Mouse (Mus musculus) lung, embryonic 14.5 days (tissue): ENCODE results near the gene Olfr871. TPM values are rescaled to one million over a fixed set of nuclear protein-coding genes. Genes with fewer than 3 reads are reported as not detected.

Experiments used
- ATAC-seq: fragments of 200-750 bp; cut with Nextera tagmentation; 2 replicates; pipeline ENCODE4 v1.8.0; 2017; ENCODE audit warnings: mild to moderate bottlenecking, moderate TSS enrichment, moderate library complexity; ENCODE audit not compliant: insufficient read depth
- DNase-seq: peaks from one replicate; pipeline ENCODE4 v3.0.0-alpha.2; 2015
- H3K27ac ChIP-seq: fragments of 300-500 bp; sonication (generic); 2 replicates; pipeline ENCODE4 v1.5.1; 2014; ENCODE audit warnings: low read depth, mild to moderate bottlenecking, moderate library complexity
- H3K27me3 ChIP-seq: fragments of 300-500 bp; sonication (generic); 2 replicates; pipeline ENCODE4 v1.6.1; 2014; ENCODE audit warnings: low read length, control low read depth; ENCODE audit not compliant: insufficient read depth
- H3K36me3 ChIP-seq: fragments of 300-500 bp; sonication (generic); 2 replicates; pipeline ENCODE4 v1.6.1; 2014; ENCODE audit warnings: control low read depth; ENCODE audit not compliant: insufficient read depth
- H3K4me1 ChIP-seq: fragments of 300-500 bp; sonication (generic); 2 replicates; pipeline ENCODE4 v1.6.1; 2014; ENCODE audit warnings: antibody characterized with exemption, control low read depth; ENCODE audit not compliant: insufficient read depth
- H3K4me2 ChIP-seq: fragments of 300-500 bp; sonication (generic); 2 replicates; pipeline ENCODE4 v1.6.1; 2014; ENCODE audit warnings: mild to moderate bottlenecking
- H3K4me3 ChIP-seq: fragments of 300-500 bp; sonication (generic); 2 replicates; pipeline ENCODE4 v1.5.1; 2014; ENCODE audit warnings: low read depth, low read length
- H3K9ac ChIP-seq: fragments of 300-500 bp; sonication (generic); 2 replicates; pipeline ENCODE4 v1.6.1; 2014
- H3K9me3 ChIP-seq: fragments of 300-500 bp; sonication (generic); 2 replicates; pipeline ENCODE4 v1.6.1; 2016; ENCODE audit warnings: low read depth, low read length, control low read depth
- CTCF ChIP-seq: IDR thresholded peaks from 2 replicates; pipeline ENCODE4 v1.5.1; 2016; ENCODE audit warnings: antibody characterized with exemption, low read depth
- WGBS: fragments of 180-500 bp; shearing (Covaris S2); extraction: QIAGEN DNeasy Blood & Tissue Kit; methylation state at CpG from one replicate; pipeline ENCODE4 v1.1.7; 2014; 5-methylcytosine and 5-hydroxymethylcytosine counted together
- polyA plus RNA-seq: library from polyadenylated mRNA; unstranded; fragments of >200 nt; fragmentation: Nextera tagmentation; extraction: Ambion mirVana; gene quantifications from 2 replicates; pipeline ENCODE4 v1.2.1, GENCODE M21; 2014

The Olfr871 gene
- polyA plus RNA-seq, 1 experiment from 2014 or later, result not detected

- Histone ChIP-seq H3K4me1 (no peaks in the 10 kb centered on the region), H3K27me3 (no peaks in the 10 kb centered on the region), H3K9ac (no peak overlapping the region), H3K36me3 (no peaks in the 10 kb centered on the region), H3K4me2 (no peak overlapping the region), H3K4me3 (no peak overlapping the region), H3K27ac (no peak overlapping the region), H3K9me3 (no peaks in the 10 kb centered on the region)
- WGBS, result 61% methylated on average over 2 of the region's 2 CpGs
- no peak for ATAC-seq
- no peak for DNase-seq
- no peak for TF ChIP-seq CTCF
These were observed 25.4 kb downstream of the Olfr871 start for GRCm38 (mm10) chr9:20237378-20237777.

Other genes with a start within 250 kb of the Olfr871 start
- gene Olfr866, start 184.2 kb upstream of the Olfr871 start, polyA plus RNA-seq, result not detected in 2 replicates
- not detected in 2 replicates for gene Olfr867, start 154.6 kb upstream of the Olfr871 start, polyA plus RNA-seq
- not detected in 2 replicates for gene Olfr868, start 113.6 kb upstream of the Olfr871 start, polyA plus RNA-seq
- not detected in 2 replicates for gene Olfr869, start 83.2 kb upstream of the Olfr871 start, polyA plus RNA-seq
- not detected in 2 replicates for gene Olfr870, start 38.1 kb upstream of the Olfr871 start, polyA plus RNA-seq
- gene Olfr872, start 24.9 kb downstream of the Olfr871 start, polyA plus RNA-seq, result not detected in 2 replicates
- gene Olfr39, start 70.1 kb downstream of the Olfr871 start, polyA plus RNA-seq, result not detected in 2 replicates
- gene Olfr873, start 86.3 kb downstream of the Olfr871 start, polyA plus RNA-seq, result not detected in 2 replicates
- gene Olfr18, start 123.9 kb downstream of the Olfr871 start, polyA plus RNA-seq, result not detected in 2 replicates
- gene Zfp560, start 173.0 kb downstream of the Olfr871 start, polyA plus RNA-seq, result 37.8 and 39.7 TPM in 2 replicates
- 30.2 and 34.0 TPM in 2 replicates for gene Zfp26, start 248.0 kb downstream of the Olfr871 start, polyA plus RNA-seq